Mouse (Mus musculus) layer of hippocampus, adult 11-12 months (tissue): Measurements from ENCODE around the gene Gm3047.
"Not testable (repeated sequence)": the region's sequence is repeated elsewhere in the genome, so short reads cannot be mapped to it uniquely, and the experiment has no call there.

Experiments used
- DNase-seq: peaks from one replicate; pipeline ENCODE4 v3.0.0; 2022; ENCODE audit warnings: low spot score

The Gm3047 gene

GRCm38 (mm10) chr14:4555105-4555504 lies at the start of gene Gm3047:
Gm3047 (plus strand) TSS chr14:4555405.
- not testable (repeated sequence) for DNase-seq
